Mouse (Mus musculus) kidney, embryonic 14.5 days (tissue): Measurements from ENCODE around the gene Abi1. TPM values are rescaled to one million over a fixed set of nuclear protein-coding genes. Genes with fewer than 3 reads are reported as not detected.
A peak's percentile ranks its signal among the peaks of the same experiment; 100 is the strongest.

Experiments
- ATAC-seq: fragments of 200-750 bp; cut with Nextera tagmentation; 2 replicates; pipeline ENCODE4 v1.8.0; 2017; ENCODE audit warnings: moderate number of reproducible peaks, mild to moderate bottlenecking, moderate TSS enrichment, moderate library complexity; ENCODE audit not compliant: low FRiP score, low TSS enrichment
- H3K27ac ChIP-seq: fragments of 300-500 bp; sonication (generic); 2 replicates; pipeline ENCODE4 v1.5.1; 2014; ENCODE audit warnings: low read depth, mild to moderate bottlenecking, low read length, moderate library complexity, mixed read lengths
- H3K27me3 ChIP-seq: fragments of 300-500 bp; sonication (generic); 2 replicates; pipeline ENCODE4 v1.6.1; 2014; ENCODE audit warnings: mild to moderate bottlenecking, low read length; ENCODE audit not compliant: control insufficient read depth, insufficient read depth
- H3K36me3 ChIP-seq: fragments of 300-500 bp; sonication (generic); 2 replicates; pipeline ENCODE4 v1.6.1; 2014; ENCODE audit warnings: low read length, mixed read lengths; ENCODE audit not compliant: control insufficient read depth, insufficient read depth
- H3K4me1 ChIP-seq: fragments of 300-500 bp; sonication (generic); 2 replicates; pipeline ENCODE4 v1.6.1; 2014; ENCODE audit warnings: low read length, mixed read lengths; ENCODE audit not compliant: control insufficient read depth, insufficient read depth
- H3K4me2 ChIP-seq: fragments of 300-500 bp; sonication (generic); replicated peaks from 2 replicates; pipeline ENCODE4 v1.6.1; 2014; ENCODE audit warnings: low read depth, mild to moderate bottlenecking, low read length
- H3K4me3 ChIP-seq: fragments of 300-500 bp; sonication (generic); 2 replicates; pipeline ENCODE4 v1.5.1; 2014; ENCODE audit warnings: mild to moderate bottlenecking, low read length
- H3K9ac ChIP-seq: fragments of 300-500 bp; sonication (generic); 2 replicates; pipeline ENCODE4 v1.6.1; 2014; ENCODE audit warnings: low read depth, mild to moderate bottlenecking, low read length, moderate library complexity
- H3K9me3 ChIP-seq: fragments of 300-500 bp; sonication (generic); 2 replicates; pipeline ENCODE4 v1.6.1; 2016; ENCODE audit warnings: low read length; ENCODE audit not compliant: control insufficient read depth
- WGBS: fragments of 180-500 bp; shearing (Covaris S2); extraction: QIAGEN DNeasy Blood & Tissue Kit; methylation state at CpG from one replicate; pipeline ENCODE4 v1.1.7; 2014; 5-methylcytosine and 5-hydroxymethylcytosine counted together
- polyA plus RNA-seq: library from polyadenylated mRNA; unstranded; fragments of >200 nt; fragmentation: Nextera tagmentation; extraction: Ambion mirVana; gene quantifications from 2 replicates; pipeline ENCODE4 v1.2.1, GENCODE M21; 2014

The Abi1 gene
- polyA plus RNA-seq, 1 experiment from 2014 or later: 49.1 TPM

DNA sequence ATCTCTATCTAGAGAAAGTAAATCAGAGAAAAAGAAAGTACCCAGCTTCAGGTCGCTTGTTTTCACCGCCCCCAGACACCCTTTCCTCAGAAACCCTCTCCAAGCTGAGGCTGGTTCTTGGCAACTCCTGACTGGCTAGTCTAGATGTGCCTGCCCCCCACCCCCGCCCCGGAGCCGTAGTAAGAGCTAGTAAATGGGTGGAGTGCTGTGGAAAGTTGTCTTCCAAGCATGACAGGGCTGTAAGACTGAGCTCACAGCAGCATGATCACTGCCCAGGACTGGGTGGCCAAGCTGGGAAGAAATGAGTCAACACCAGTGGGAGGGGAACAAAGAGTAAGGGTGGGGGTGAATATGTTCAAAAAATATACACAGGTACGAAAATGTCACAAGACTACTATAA is 33.8 kb downstream of the Abi1 start:
- Histone ChIP-seq H3K27ac (0 out of 2 replicates have a peak overlapping the region, but pooled peaks have one; percentile 42), H3K27me3 (no peaks in the 10 kb centered on the region), H3K4me2 (no peak overlapping the region), H3K9me3 (no peaks in the 10 kb centered on the region), H3K4me1 (no peaks in the 10 kb centered on the region), H3K36me3 (no peaks in the 10 kb centered on the region), H3K4me3 (no peak overlapping the region), H3K9ac (no peak overlapping the region)
- WGBS: 56% methylated on average over 6 of the region's 6 CpGs
- no peak for ATAC-seq

DNA sequence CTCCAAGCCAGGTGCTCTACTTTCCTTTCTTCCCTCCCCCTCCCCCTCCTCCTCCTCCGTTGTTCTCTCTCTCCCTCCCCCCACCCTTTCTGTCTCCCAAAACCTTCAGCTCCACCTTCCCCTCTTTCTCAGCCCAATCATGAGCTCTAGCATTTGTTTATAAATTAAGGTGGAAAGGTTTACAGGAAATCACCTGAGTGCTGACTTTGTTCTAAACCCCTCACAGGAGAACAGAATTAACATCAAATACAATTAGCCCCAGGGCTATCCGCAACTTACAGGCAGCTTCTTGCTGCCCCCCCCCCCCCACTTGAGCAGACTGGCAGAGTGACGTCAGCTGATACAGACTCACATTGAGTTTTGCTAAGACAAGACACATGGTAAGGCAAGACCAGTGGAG is 37.4 kb downstream of the Abi1 start:
- Histone ChIP-seq H3K4me1 (no peaks in the 10 kb centered on the region), H3K4me3 (no peak overlapping the region), H3K27ac (no peak overlapping the region), H3K27me3 (no peaks in the 10 kb centered on the region), H3K36me3 (no peaks in the 10 kb centered on the region), H3K9me3 (no peaks in the 10 kb centered on the region), H3K9ac (no peak overlapping the region), H3K4me2 (no peak overlapping the region)
- WGBS: 57% methylated on average over 3 of the region's 3 CpGs
- ATAC-seq: no peak

DNA sequence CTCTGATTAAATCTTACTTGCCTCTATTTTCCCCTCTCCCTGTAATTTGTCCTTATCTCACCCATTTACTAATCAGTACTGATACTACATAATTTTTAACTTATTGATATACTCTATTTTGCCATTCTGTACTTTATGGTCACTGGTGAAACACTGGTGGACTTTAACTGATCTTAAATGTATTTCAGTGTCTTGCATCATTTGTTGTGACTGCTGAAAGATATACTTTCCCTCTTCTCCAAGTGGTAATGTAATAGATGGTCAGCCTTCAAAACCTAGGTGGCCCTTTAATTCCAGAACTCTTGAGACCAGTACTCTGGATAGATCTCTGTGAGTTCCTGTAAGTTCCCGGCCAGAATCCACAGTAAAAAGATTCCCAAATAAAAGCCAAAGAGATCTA is 40.4 kb downstream of the Abi1 start:
- H3K4me3 ChIP-seq: no peak overlapping the region
- no peaks in the 10 kb centered on the region for H3K27me3 ChIP-seq
- no peak for ATAC-seq
- H3K4me1 ChIP-seq: no peaks in the 10 kb centered on the region
- no peak overlapping the region for H3K9ac ChIP-seq
- no peaks in the 10 kb centered on the region for H3K36me3 ChIP-seq
- H3K27ac ChIP-seq: no peak overlapping the region
- WGBS: 93% methylated on average over 1 of the region's 1 CpGs
- no peak overlapping the region for H3K4me2 ChIP-seq
- H3K9me3 ChIP-seq: no peaks in the 10 kb centered on the region

DNA sequence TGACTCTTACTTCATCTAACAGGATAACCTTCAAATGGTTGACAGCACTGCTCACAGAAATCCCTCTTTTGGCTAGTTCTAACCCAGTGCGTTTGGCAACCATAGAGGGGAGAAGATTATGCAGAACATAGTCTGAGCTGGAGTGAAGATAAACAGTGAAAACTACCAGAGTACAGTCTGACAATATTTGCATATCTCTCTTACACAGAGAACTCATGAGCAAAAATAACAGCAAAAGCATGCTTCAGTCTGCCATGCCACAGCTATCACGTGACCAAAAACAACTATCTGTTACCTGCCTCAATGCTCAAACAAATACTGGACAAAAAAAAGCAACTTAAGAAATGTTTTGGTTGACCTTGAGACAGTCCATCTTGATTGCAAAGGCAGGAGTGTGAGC is 41.2 kb downstream of the Abi1 start:
- H3K4me2 ChIP-seq: no peak overlapping the region
- H3K27me3 ChIP-seq: no peaks in the 10 kb centered on the region
- 58% methylated on average over 2 of the region's 2 CpGs for WGBS
- no peaks in the 10 kb centered on the region for H3K9me3 ChIP-seq
- no peak overlapping the region for H3K27ac ChIP-seq
- no peak overlapping the region for H3K4me3 ChIP-seq
- ATAC-seq: no peak
- H3K9ac ChIP-seq: no peak overlapping the region
- no peaks in the 10 kb centered on the region for H3K4me1 ChIP-seq
- no peaks in the 10 kb centered on the region for H3K36me3 ChIP-seq

DNA sequence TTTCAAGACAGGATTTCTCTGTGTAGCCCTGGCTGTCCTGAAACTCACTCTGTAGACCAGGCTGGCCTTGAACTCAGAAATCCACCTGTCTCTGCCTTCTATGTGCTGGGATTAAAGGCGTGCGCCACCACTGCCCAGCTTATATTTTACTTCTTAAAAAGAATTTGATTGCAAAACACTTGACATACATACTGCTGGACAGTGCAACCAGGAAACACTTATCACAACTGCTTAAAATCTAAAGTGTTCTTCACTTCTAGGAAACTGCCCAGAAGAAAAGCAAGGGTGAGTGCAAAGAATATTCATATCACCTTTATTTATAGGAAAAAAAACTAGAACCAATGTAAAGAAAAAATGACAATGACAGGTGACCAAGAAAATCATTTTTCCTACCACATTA is 42.0 kb downstream of the Abi1 start:
- 94% methylated on average over 2 of the region's 2 CpGs for WGBS
- no peak overlapping the region for H3K4me2 ChIP-seq
- H3K4me3 ChIP-seq: no peak overlapping the region
- no peaks in the 10 kb centered on the region for H3K4me1 ChIP-seq
- ATAC-seq: no peak
- no peak overlapping the region for H3K9ac ChIP-seq
- H3K9me3 ChIP-seq: no peaks in the 10 kb centered on the region
- H3K27ac ChIP-seq: no peak overlapping the region
- peaks cover 4% of the 10 kb centered on the region; the same call in 1 of the 2 replicates for H3K36me3 ChIP-seq
- no peaks in the 10 kb centered on the region for H3K27me3 ChIP-seq

DNA sequence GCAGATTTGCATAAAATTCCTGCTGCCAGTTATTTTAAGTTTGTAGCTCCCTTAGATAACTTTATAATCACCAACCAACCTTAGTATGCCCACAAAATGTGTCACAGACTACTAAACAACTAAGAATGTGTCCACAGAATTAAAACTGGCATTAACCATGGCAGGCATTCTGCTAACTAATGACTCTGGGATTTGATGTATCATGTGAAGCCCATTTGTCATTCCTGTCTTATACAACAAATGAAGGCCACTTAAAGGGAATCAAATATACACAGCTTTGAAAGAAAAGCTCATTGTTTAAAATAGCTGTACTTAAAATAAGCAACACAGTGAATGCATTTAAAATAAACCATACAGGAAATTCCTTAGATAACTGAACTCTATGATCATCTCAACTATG is 44.0 kb downstream of the Abi1 start:
- Histone ChIP-seq H3K4me2 (no peak overlapping the region), H3K4me3 (no peak overlapping the region), H3K27ac (no peak overlapping the region), H3K4me1 (no peaks in the 10 kb centered on the region), H3K9me3 (no peaks in the 10 kb centered on the region), H3K9ac (no peak overlapping the region), H3K36me3 (peaks cover 6% of the 10 kb centered on the region; the same call in 1 of the 2 replicates), H3K27me3 (no peaks in the 10 kb centered on the region)
- no peak for ATAC-seq

DNA sequence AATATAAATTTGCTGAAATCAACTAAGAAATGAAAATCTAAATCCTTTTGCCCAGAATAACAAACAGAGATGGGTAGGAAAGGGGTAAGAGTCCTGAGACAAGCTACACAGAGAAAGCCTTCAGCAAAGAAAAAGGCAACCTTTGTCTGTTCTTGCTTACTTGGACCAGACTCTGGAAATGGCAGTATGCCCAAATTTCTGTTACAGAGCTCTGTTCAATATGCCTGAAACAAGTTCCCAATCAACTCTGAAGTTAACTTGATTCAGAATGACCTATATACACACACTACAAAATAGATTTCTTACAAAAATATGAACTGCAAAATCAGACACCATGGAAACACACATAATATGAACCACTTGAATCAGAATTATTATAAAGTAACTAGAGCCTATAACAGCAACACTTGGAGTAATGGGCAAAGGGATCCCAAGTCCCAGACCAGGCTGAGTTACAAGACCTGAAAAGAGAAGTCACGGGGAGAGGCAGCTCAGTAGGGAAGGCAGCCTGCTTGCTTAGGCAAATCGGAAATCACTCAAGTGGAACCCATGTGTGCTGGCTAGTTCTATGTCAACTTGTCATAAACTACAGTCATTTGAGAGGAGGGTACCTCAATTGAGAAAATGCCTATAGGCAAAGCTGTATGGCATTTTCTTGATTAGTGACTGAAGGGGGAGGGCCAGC is 53.9 kb downstream of the Abi1 start:
- Histone ChIP-seq H3K9ac (no peak overlapping the region), H3K27me3 (no peaks in the 10 kb centered on the region), H3K4me1 (no peaks in the 10 kb centered on the region), H3K4me2 (no peak overlapping the region), H3K36me3 (no peaks in the 10 kb centered on the region), H3K4me3 (no peak overlapping the region), H3K27ac (no peak overlapping the region), H3K9me3 (no peaks in the 10 kb centered on the region)
- WGBS: 58% methylated on average over 2 of the region's 2 CpGs
- ATAC-seq: no peak

DNA sequence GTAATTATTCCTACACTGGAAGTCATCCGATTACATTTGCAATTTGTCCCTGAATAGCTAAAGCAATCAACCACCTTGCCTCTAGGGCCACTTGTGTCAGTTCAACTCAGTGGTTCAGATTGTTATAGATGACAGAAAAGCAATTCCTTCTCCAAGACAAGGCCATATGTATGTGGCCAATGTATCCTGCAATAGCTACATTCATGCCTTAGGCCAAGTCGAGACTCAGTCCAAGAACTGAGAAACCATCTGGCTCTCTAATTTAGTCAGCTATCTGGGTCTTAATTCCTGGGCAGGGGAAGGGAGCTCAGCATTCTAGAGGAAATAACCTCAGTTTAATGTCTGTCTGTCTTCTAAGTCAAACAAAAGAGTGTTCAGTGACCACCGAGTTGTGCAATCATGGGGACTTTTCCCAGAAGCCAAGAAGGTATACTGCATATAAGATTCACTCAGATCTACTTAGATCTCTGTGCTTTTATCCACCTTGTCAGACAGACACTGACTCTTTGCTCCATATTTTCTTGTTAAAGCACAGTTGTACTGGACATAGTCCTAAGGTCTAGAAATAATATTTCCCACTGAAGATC is 62.6 kb downstream of the Abi1 start:
- no peaks in the 10 kb centered on the region for H3K9me3 ChIP-seq
- no peaks in the 10 kb centered on the region for H3K4me1 ChIP-seq
- no peak overlapping the region for H3K4me2 ChIP-seq
- WGBS: 66% methylated on average over 3 of the region's 3 CpGs
- H3K4me3 ChIP-seq: no peak overlapping the region
- no peaks in the 10 kb centered on the region for H3K27me3 ChIP-seq
- H3K27ac ChIP-seq: no peak overlapping the region
- H3K9ac ChIP-seq: no peak overlapping the region
- no peak for ATAC-seq
- no peaks in the 10 kb centered on the region for H3K36me3 ChIP-seq

DNA sequence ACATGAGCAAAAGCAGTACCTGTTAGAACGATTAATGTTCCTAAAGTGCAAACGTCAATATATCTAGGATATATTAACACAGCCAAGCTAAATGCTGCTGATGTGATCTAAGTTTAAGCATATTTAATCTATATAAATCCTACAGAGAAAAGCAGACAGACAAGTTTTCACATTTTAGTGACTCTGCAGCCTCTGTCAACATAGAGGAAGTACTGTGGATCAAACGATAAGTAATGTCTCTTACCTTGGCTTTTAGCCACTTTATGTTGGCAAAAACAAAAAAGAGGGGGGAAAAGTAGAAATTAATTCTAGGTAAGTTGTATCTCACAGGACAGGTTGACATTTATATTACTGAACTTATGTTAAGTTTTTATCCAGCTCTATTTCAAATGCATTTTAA is 77.1 kb downstream of the Abi1 start:
- whole genome bisulfite sequencing: 73% methylated on average over 3 of the region's 3 CpGs
- H3K36me3 ChIP-seq: peaks cover 3% of the 10 kb centered on the region; the same call in 1 of the 2 replicates
- ATAC-seq: no peak

More for the DNA sequence above, 77.1 kb downstream of the Abi1 start:
- Histone ChIP-seq H3K4me2 (no peak overlapping the region), H3K9ac (no peak overlapping the region), H3K4me1 (no peaks in the 10 kb centered on the region), H3K4me3 (no peak overlapping the region), H3K27ac (no peak overlapping the region), H3K27me3 (no peaks in the 10 kb centered on the region), H3K9me3 (no peaks in the 10 kb centered on the region)
